Mouse (Mus musculus) hindbrain, embryonic 15.5 days (tissue): ENCODE results near the gene Dcdc2c. TPM values are rescaled to one million over a fixed set of nuclear protein-coding genes. Genes with fewer than 3 reads are reported as not detected.

Experiments used
- ATAC-seq: fragments of 200-750 bp; cut with Nextera tagmentation; 2 replicates; pipeline ENCODE4 v1.8.0; 2017; ENCODE audit warnings: low read depth, moderate number of reproducible peaks, moderate TSS enrichment; ENCODE audit not compliant: low FRiP score
- H3K27ac ChIP-seq: fragments of 300-500 bp; sonication (generic); replicated peaks from 2 replicates; pipeline ENCODE4 v1.5.1; 2015; ENCODE audit warnings: mild to moderate bottlenecking, inconsistent platforms
- H3K27me3 ChIP-seq: fragments of 300-500 bp; sonication (generic); 2 replicates; pipeline ENCODE4 v1.6.1; 2015; ENCODE audit warnings: control low read depth, inconsistent platforms
- H3K36me3 ChIP-seq: fragments of 300-500 bp; sonication (generic); 2 replicates; pipeline ENCODE4 v1.6.1; 2015; ENCODE audit warnings: control low read depth, inconsistent platforms
- H3K4me1 ChIP-seq: fragments of 300-500 bp; sonication (generic); replicated peaks from 2 replicates; pipeline ENCODE4 v1.6.1; 2015; ENCODE audit warnings: control low read depth, inconsistent platforms
- H3K4me2 ChIP-seq: fragments of 300-500 bp; sonication (generic); 2 replicates; pipeline ENCODE4 v1.6.1; 2015; ENCODE audit warnings: moderate library complexity, mild to moderate bottlenecking, inconsistent platforms
- H3K4me3 ChIP-seq: fragments of 300-500 bp; sonication (generic); 2 replicates; pipeline ENCODE4 v1.5.1; 2015; ENCODE audit warnings: mild to moderate bottlenecking, inconsistent platforms
- H3K9ac ChIP-seq: fragments of 300-500 bp; sonication (generic); 2 replicates; pipeline ENCODE4 v1.6.1; 2015; ENCODE audit warnings: inconsistent platforms
- H3K9me3 ChIP-seq: fragments of 300-500 bp; sonication (generic); 2 replicates; pipeline ENCODE4 v1.6.1; 2016; ENCODE audit warnings: control low read depth, inconsistent platforms
- WGBS: fragments of 180-500 bp; shearing (Covaris S2); methylation state at CpG from one replicate; pipeline ENCODE4 v1.1.7; 2015; 5-methylcytosine and 5-hydroxymethylcytosine counted together
- polyA plus RNA-seq: library from polyadenylated mRNA; unstranded; fragments of >200 nt; fragmentation: Nextera tagmentation; extraction: Ambion mirVana; gene quantifications from 2 replicates; pipeline ENCODE4 v1.2.1, GENCODE M21; 2015

Gene Dcdc2c
- polyA plus RNA-seq, 1 experiment from 2014 or later: not detected

- Histone ChIP-seq H3K27me3 (no peaks in the 10 kb centered on the region), H3K4me1 (peaks cover 8% of the 10 kb centered on the region), H3K36me3 (no peaks in the 10 kb centered on the region), H3K4me2 (no peak overlapping the region), H3K9me3 (no peaks in the 10 kb centered on the region), H3K27ac (no peak overlapping the region; the same call in 1 of the 2 replicates), H3K4me3 (no peak overlapping the region), H3K9ac (no peak overlapping the region)
- ATAC-seq: peak; percentile 42; the same call in 1 of the 2 replicates
- 82% methylated on average over 3 of the region's 3 CpGs for WGBS
Measured at GRCm38 (mm10) chr12:28432729-28433067, 119.5 kb downstream of the Dcdc2c start.

DNA sequence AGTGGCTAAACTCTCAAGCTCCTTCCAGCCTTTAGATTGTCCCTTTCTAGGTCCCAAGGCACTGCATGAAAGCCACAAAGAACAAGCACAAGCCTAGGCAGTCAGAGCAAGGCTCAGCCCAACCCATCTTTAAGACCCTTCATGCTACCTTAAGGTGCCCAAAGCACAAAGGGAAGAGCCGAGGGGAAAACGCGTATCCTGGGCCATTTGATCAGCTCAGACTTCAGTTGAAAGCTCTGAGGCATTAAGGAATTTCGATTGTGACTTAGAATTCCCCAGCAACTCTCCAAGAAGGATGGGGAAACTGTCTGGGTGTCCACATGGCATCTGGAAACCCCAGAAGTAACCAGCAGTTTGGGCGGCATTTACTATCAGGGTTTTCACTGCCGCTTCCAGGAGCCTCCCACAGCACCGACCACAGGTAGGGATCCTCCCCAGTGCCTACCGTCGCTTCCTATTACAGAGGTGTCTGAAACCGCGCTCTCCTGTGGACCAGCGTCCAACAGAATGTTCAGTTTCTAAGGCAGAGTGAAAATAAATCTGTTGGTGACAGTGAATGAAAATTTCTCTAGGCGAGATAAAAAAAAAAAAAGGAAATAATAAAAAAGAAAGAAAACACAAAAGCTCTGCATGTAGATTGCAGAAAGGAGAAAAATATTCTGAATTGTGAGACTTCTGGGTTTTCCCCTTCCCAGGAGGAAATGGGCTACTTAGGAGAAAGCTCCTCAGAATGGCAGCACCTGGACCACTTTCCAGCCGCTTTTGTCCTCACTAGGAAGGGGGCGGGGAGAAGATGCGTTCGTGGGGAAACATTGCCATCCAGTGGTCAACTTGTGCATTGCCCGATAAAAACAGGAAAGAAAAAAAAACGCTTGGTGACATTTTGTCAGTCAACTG lies 120.1 kb downstream of the Dcdc2c start:
- no peaks in the 10 kb centered on the region for H3K36me3 ChIP-seq
- WGBS: 5% methylated on average over 19 of the region's 19 CpGs
- peak overlapping the region; percentile 90 for H3K27ac ChIP-seq
- peak; percentile 86 for ATAC-seq
- H3K9ac ChIP-seq: peak overlapping the region; percentile 56
- no peaks in the 10 kb centered on the region for H3K9me3 ChIP-seq
- no peaks in the 10 kb centered on the region for H3K27me3 ChIP-seq
- H3K4me1 ChIP-seq: peaks cover 8% of the 10 kb centered on the region
- H3K4me2 ChIP-seq: peak overlapping the region; percentile 57
- H3K4me3 ChIP-seq: peak overlapping the region; percentile 40

GRCm38 (mm10) chr12:28429856-28430255 lies 122.3 kb downstream of the Dcdc2c start:
- Histone ChIP-seq H3K9ac (no peak overlapping the region), H3K36me3 (no peaks in the 10 kb centered on the region), H3K4me2 (no peak overlapping the region), H3K27ac (no peak overlapping the region), H3K4me1 (peaks cover 8% of the 10 kb centered on the region), H3K9me3 (no peaks in the 10 kb centered on the region), H3K27me3 (no peaks in the 10 kb centered on the region), H3K4me3 (no peak overlapping the region)
- WGBS: 96% methylated on average over 5 of the region's 5 CpGs
- ATAC-seq: no peak

DNA sequence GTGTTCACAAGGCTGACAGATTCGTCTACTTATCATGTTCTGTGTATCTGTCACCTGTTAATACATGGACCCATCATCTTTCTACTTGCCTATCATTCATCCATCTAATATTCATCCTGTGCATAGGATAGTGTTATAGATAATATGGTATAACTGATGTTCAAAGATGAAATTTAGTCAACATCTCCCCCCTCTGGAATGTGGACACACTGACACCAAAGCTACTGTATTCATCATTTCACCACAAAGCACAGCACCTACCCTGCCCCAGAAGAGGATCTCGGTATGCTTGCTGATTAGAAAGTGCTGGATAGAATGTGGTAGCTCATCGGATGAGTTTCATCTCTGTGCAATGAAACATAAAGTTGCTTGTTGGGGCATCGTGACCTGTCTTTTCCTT lies 135.2 kb downstream of the Dcdc2c start:
- 77% methylated on average over 4 of the region's 4 CpGs for WGBS
- ATAC-seq: no peak
- H3K4me1 ChIP-seq: no peaks in the 10 kb centered on the region

GRCm38 (mm10) chr12:28407656-28408405 lies 144.4 kb downstream of the Dcdc2c start:
- no peaks in the 10 kb centered on the region for H3K4me1 ChIP-seq
- H3K36me3 ChIP-seq: no peaks in the 10 kb centered on the region
- H3K27me3 ChIP-seq: no peaks in the 10 kb centered on the region
- no peak overlapping the region for H3K4me3 ChIP-seq
- H3K27ac ChIP-seq: no peak overlapping the region
- no peak overlapping the region for H3K4me2 ChIP-seq
- WGBS: 84% methylated on average over 10 of the region's 10 CpGs
- H3K9me3 ChIP-seq: peaks cover 3% of the 10 kb centered on the region; the same call in 1 of the 2 replicates
- ATAC-seq: no peak
- no peak overlapping the region for H3K9ac ChIP-seq

More for the DNA sequence above, 135.2 kb downstream of the Dcdc2c start:
- H3K4me2 ChIP-seq: no peak overlapping the region
- no peak overlapping the region for H3K9ac ChIP-seq
- no peak overlapping the region for H3K4me3 ChIP-seq
- no peak overlapping the region for H3K27ac ChIP-seq
- no peaks in the 10 kb centered on the region for H3K36me3 ChIP-seq
- no peaks in the 10 kb centered on the region for H3K27me3 ChIP-seq
- H3K9me3 ChIP-seq: no peaks in the 10 kb centered on the region

DNA sequence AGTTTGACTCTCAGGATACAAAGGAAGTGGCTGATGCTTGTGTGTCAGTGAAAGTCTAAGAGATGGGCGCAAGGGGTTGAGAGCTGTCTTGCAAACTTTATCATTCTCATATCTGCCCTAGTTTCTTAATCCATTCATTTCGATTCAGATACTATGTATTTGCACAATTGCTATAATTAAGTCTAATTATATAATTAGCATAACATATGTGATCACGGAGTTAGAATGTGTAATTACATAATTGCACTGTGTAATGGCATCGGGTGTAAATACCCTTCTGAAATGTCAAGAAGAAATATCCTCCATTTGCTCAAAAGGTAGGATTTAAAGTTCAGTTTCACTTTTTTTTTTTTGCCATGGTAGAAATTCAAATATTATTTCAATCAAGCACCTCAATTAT lies 149.9 kb downstream of the Dcdc2c start:
- WGBS: 76% methylated on average over 4 of the region's 4 CpGs
- no peak for ATAC-seq
- H3K27me3 ChIP-seq: no peaks in the 10 kb centered on the region
- H3K36me3 ChIP-seq: no peaks in the 10 kb centered on the region
- no peak overlapping the region for H3K4me3 ChIP-seq
- H3K9me3 ChIP-seq: no peaks in the 10 kb centered on the region
- H3K27ac ChIP-seq: no peak overlapping the region
- no peak overlapping the region for H3K4me2 ChIP-seq
- H3K4me1 ChIP-seq: peaks cover 6% of the 10 kb centered on the region; the same call in 1 of the 2 replicates
- no peak overlapping the region for H3K9ac ChIP-seq

DNA sequence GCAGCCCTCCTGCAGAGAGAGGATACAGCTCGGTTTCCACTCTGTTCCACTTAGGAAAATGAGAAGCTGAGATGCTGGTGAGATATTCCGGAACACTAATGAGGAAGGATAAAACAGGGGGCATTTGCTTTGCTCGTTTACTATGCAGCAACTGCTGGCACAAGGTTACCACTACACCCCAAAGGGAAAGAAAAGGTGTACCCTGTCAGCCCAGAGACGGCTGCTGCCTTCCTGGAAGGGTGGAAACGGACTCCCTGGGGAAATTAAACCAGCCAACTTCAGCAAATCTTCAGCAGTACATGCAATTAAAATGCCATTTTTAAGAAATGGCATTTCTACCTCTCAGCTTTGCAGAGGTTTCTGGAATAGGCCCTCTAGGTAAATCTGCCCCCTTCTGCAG lies 150.8 kb downstream of the Dcdc2c start:
- Histone ChIP-seq H3K27ac (no peak overlapping the region), H3K27me3 (no peaks in the 10 kb centered on the region), H3K4me2 (no peak overlapping the region), H3K36me3 (no peaks in the 10 kb centered on the region), H3K9ac (no peak overlapping the region), H3K4me3 (no peak overlapping the region), H3K4me1 (peaks cover 6% of the 10 kb centered on the region; the same call in 1 of the 2 replicates), H3K9me3 (no peaks in the 10 kb centered on the region)
- no peak for ATAC-seq
- WGBS: 46% methylated on average over 5 of the region's 5 CpGs

DNA sequence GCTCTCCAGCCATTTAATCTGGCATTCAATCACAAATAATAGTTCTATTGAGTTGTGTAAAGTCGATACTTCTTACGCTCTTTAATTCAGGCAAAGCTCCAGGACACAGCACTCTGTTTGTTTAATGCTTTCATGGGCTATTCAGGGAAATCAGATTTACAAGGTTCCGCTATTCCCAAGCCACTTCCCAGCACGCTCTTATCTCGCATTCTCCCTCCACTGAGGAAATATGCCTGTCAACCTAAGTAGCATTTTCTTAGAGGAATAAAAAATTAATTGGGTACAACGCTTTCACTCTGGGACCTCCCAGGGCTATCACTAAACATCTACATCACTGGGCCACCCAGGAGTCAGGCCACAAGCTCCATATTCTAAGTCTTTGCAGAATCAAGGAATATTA lies 160.1 kb downstream of the Dcdc2c start:
- no peak for ATAC-seq
- H3K27ac ChIP-seq: no peak overlapping the region
- H3K4me1 ChIP-seq: peaks cover 8% of the 10 kb centered on the region; the same call in 1 of the 2 replicates
- no peaks in the 10 kb centered on the region for H3K9me3 ChIP-seq
- H3K36me3 ChIP-seq: no peaks in the 10 kb centered on the region
- no peak overlapping the region for H3K4me2 ChIP-seq
- 11% methylated on average over 6 of the region's 6 CpGs for WGBS
- H3K9ac ChIP-seq: no peak overlapping the region
- H3K27me3 ChIP-seq: peaks cover 11% of the 10 kb centered on the region
- H3K4me3 ChIP-seq: no peak overlapping the region

Other genes with a start within 250 kb of the Dcdc2c start
- 0.10 TPM in 1 of 2 replicates, not detected in the other for gene Allc, start 30.1 kb upstream of the Dcdc2c start, polyA plus RNA-seq
- 1.2 and 1.9 TPM in 2 replicates for gene Colec11, start 71.0 kb upstream of the Dcdc2c start, polyA plus RNA-seq
- 389 and 432 TPM in 2 replicates for gene Rps7, start 83.6 kb upstream of the Dcdc2c start, polyA plus RNA-seq
- 20.5 and 25.2 TPM in 2 replicates for gene Rnaseh1, start 97.2 kb upstream of the Dcdc2c start, polyA plus RNA-seq
- gene Adi1, start 122.8 kb upstream of the Dcdc2c start, polyA plus RNA-seq: 29.4 and 30.0 TPM in 2 replicates
- gene Trappc12, start 198.1 kb upstream of the Dcdc2c start, polyA plus RNA-seq: 40.2 and 43.1 TPM in 2 replicates
- 70.9 and 71.8 TPM in 2 replicates for gene Eipr1, start 199.4 kb upstream of the Dcdc2c start, polyA plus RNA-seq